Mouse (Mus musculus) effector memory CD4-positive, alpha-beta T cell, adult 7 months (primary cell): Measurements from ENCODE around the gene Cnot11. TPM values are rescaled to one million over a fixed set of nuclear protein-coding genes. Genes with fewer than 3 reads are reported as not detected.

ENCODE experiments used
- polyA plus RNA-seq: library from polyadenylated mRNA; unstranded; fragments of 100-300 nt; shearing (Covaris generic); gene quantifications from one replicate; pipeline ENCODE4 v1.2.1, GENCODE M21; 2017

Cnot11 gene
- 34.2 TPM for polyA plus RNA-seq

GRCm38 (mm10) chr1:39534831-39535230 lies at the start of gene Cnot11:
Gene Cnot11, plus strand, starts transcription at chr1:39534992.

GRCm38 (mm10) chr1:39577253-39577705 lies 42.5 kb downstream of the Cnot11 start, which contains the start of gene Rnf149:
Gene Rnf149, minus strand, starts transcription at chr1:39577405.

Other genes starting within 250 kb of the Cnot11 start
- 218 TPM for gene Rpl31, start 167.2 kb upstream of the Cnot11 start, polyA plus RNA-seq
- 1.7 TPM for gene Tbc1d8, start 56.2 kb upstream of the Cnot11 start, polyA plus RNA-seq
- 19.1 TPM for gene Rnf149, start 42.4 kb downstream of the Cnot11 start, polyA plus RNA-seq
- not detected for gene Creg2, start 116.5 kb downstream of the Cnot11 start, polyA plus RNA-seq
- gene Rfx8, start 186.0 kb downstream of the Cnot11 start, polyA plus RNA-seq: not detected